Mouse (Mus musculus) bone marrow macrophage, adult 2 months (primary cell): ENCODE measurements around the gene Gsg1l2. TPM values are rescaled to one million over a fixed set of nuclear protein-coding genes. Genes with fewer than 3 reads are reported as not detected.

Experiments used
- H3K27ac ChIP-seq: 2 replicates; pipeline ENCODE4 v1.5.1; 2012; ENCODE audit warnings: low read depth, low read length; ENCODE audit not compliant: insufficient read depth
- H3K4me1 ChIP-seq: 2 replicates; pipeline ENCODE4 v1.6.1; 2012; ENCODE audit warnings: low read length; ENCODE audit not compliant: control insufficient read depth, insufficient read depth
- H3K4me3 ChIP-seq: 2 replicates; pipeline ENCODE4 v1.5.1; 2012; ENCODE audit warnings: mild to moderate bottlenecking, low read length, moderate library complexity; ENCODE audit not compliant: insufficient read depth
- CTCF ChIP-seq: IDR thresholded peaks from 2 replicates; pipeline ENCODE4 v1.5.1; 2012; ENCODE audit warnings: low read depth, mild to moderate bottlenecking, low read length, moderate library complexity
- POLR2A ChIP-seq: IDR thresholded peaks from 2 replicates; pipeline ENCODE4 v1.6.1; 2012; ENCODE audit warnings: mild to moderate bottlenecking, low read depth, low read length, borderline replicate concordance
- polyA plus RNA-seq: library from polyadenylated mRNA; stranded (reverse); fragments of >200 nt; gene quantifications from 2 replicates; pipeline ENCODE4 v1.2.4, GENCODE M21; 2012; ENCODE audit not compliant: missing spikeins, insufficient read depth, insufficient read length

Gene Gsg1l2
- polyA plus RNA-seq, 1 experiment: not detected

GRCm38 (mm10) chr11:67835408-67836078 lies 61.1 kb downstream of the Gsg1l2 start:
- H3K4me3 ChIP-seq: no peak overlapping the region
- H3K4me1 ChIP-seq: no peaks in the 10 kb centered on the region
- TF ChIP-seq POLR2A: no peak
- no peak for TF ChIP-seq CTCF
- H3K27ac ChIP-seq: no peak overlapping the region

Other genes with a start within 250 kb of the Gsg1l2 start
- gene Rcvrn, start 79.3 kb upstream of the Gsg1l2 start, polyA plus RNA-seq: not detected in 2 replicates
- gene Glp2r, start 3.5 kb upstream of the Gsg1l2 start, polyA plus RNA-seq: not detected in 2 replicates
- gene Dhrs7c, start 23.6 kb downstream of the Gsg1l2 start, polyA plus RNA-seq: not detected in 2 replicates
- not detected in 2 replicates for gene Usp43, start 147.5 kb downstream of the Gsg1l2 start, polyA plus RNA-seq
- not detected in 2 replicates for gene Cfap52, start 191.0 kb downstream of the Gsg1l2 start, polyA plus RNA-seq
- 74.1 and 78.2 TPM in 2 replicates for gene Stx8, start 191.6 kb downstream of the Gsg1l2 start, polyA plus RNA-seq